Mouse (Mus musculus): Measurements from ENCODE around the gene Fcer1a.
"Not testable (repeated sequence)": the region's sequence is repeated elsewhere in the genome, so short reads cannot be mapped to it uniquely, and the experiment has no call there.

The Fcer1a gene

DNA sequence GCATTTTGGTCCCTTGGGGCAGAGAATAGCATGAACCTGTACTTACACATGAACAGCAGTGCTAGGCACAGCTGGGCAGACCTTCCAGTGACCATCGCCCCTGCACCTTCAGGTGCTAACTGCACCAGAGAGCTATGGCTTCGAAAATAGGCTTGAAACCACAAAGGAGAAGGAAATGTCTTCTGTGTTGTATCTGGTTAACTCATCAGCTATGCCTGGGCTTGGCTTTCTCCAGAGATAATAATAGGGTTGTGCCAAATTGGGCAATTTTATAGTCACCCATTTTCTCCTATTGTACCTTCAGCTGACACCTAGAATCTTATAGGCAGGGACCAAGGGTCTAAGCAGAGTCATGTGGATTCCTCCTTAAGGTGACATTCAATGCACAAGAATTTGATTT, at the start of gene Fcer1a:
Gene Fcer1a (minus strand): TSS at position 134 of the 400 bp plus-strand sequence.
- no peak for DNase-seq

DNA sequence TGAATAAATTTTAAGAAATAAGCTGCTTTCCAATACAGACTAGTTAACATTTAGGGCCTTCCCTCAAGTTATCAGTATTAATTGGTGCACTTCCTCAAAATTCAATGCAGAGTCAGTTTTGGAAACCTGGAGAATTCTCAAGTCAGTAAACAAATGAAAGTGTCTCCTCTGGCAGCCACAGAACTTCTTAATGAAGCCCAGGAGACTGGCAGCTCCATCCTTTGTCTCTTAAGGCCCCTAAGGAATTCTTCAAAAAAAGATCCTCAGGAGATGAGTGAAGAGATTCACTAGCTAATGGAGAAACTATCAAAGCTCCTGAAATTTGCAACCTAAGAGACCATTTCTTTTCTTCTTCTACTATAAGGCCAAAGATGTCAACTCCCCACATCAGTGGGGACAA, 38.7 kb upstream of the Fcer1a start, which contains the start of gene Olfr418:
Gene Olfr418 (plus strand): TSS at position 301 of the 400 bp plus-strand sequence.
- DNase-seq, result no peak

DNA sequence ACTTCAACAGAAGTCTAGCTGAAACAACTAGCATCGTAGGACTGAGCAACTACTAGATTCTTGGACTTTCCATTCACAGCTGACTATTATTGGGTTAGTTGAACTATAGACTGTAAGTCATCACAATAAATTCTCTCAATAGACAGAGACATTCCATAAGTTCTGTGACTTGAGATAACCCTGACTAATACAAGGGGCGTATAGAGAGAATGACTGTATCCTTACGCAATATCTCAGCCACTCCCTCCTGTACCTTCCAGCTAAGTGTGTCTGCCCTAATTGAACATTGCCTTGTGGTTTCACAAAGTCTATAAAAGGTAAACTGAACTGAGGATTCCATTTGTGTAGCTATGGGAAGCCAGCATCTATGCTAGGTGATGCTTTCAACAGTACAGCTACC, 22.9 kb upstream of the Fcer1a start:
- no peak for DNase-seq

DNA sequence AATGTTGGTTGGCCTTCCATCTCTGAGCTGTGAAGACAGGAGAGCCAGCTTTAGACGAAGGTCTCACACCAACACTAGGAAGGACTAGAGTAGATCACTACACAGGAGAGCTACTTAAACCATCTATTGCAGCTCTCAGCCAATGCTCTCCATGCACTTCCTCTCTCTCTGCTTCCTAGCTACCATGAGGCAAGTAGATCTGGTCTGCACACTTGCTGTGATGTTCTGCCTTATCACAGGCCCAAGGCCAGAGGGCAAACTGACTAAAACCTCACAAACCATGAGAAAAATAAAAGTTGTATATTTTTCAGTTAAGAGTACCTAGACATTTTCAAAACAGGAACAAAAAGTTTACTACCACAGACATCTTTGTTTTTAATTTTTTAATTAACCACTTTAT, 10.0 kb upstream of the Fcer1a start:
- DNase-seq, result not testable (repeated sequence)

DNA sequence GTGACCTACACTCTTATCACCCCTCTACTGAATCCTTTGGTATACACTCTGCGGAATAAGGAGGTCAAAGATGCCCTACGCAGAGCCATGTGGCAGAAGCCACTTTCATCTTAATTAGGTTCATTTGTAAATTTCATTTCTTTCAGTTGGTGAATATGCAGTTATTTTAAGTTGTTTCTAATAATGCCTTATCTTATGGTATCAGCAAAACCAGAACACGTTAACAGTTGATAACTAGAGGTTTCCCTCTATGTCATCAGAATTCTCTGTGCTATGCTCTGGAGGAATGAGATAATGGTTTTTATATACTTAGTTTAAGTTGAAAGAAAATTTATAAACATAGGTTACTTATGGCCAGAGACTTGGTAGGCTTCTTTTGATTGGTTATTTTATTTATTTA, 10.5 kb downstream of the Fcer1a start:
- DNase-seq, result no peak

DNA sequence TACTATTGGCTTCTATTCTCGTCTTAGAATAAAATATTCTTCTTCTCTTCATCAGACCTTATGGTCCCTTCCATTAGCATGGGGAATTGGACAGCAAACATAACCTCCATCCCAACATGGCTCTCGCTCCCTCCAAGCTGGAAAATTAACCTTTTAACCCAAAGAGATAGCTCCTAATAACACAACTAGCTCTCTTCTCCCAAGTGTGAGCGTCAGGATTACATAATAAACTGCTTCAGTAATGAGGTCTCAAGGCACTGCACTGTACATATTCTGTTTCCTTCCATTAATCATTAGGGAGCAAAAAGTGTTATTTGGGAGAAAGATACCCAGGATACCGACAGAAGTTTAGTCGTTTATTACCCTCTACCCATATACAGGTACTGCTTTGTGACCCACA, 14.9 kb downstream of the Fcer1a start, which contains the start of gene Olfr1404:
Gene Olfr1404 (plus strand): TSS at position 301 of the 400 bp plus-strand sequence.
- no peak for DNase-seq

DNA sequence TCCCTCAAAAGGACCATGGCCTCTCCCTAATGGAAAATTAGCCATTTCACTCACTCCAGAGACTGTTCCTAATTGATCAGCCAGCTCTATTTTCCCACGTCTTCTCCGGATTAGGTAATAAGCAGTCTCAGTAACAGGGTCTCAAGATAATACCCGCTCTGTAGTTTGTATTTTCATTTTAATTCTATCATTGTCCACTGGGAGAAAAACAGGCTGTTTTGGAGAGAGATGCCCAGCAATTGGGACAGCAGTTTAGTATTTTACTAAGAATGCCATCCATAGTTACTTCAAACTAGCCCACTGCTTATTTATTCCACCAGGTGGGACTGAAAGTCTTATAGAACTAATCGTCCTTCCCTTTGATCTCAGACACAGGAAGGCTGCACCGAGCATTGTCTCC, 29.5 kb downstream of the Fcer1a start, which contains the start of gene Olfr218:
Gene Olfr218 (plus strand): TSS at position 301 of the 400 bp plus-strand sequence.
- no peak for DNase-seq

DNA sequence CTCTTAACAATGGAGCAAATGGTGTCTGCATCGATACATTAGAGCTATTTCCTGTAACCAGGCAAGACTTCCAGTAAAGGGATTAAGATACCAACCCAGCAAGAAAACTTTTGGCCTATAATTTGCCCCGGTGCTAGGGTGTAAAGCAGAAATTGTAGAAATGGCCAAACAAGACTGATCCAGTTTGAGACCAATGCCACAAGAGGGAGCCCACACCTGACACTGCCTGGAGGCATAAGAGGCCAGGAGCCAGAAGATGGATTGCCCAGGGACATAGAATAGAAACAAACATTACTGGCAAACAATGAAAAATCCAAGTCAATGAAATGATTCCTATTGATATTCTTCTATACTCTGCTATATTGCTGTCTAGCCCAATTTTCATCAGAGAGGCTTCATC, 30.7 kb downstream of the Fcer1a start:
- DNase-seq, result no peak

DNA sequence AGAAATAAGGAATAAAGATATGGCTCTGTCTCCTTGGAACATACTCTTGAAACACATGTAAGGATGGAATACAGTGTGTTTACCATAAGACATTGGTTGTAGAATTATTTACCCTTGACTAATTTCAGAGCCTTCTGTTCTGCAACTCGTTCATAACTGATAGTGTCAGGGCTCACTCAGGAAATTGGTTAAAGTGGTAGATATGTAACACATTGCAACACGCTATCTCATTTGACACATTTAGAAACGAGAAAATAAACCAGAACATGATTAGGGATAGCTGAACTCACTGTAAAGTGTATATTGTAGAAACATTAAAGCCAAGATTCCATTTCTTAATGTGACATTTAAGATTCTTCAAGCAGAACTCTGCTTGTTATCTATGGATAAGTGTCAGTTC, 35.0 kb downstream of the Fcer1a start:
- no peak for DNase-seq

DNA sequence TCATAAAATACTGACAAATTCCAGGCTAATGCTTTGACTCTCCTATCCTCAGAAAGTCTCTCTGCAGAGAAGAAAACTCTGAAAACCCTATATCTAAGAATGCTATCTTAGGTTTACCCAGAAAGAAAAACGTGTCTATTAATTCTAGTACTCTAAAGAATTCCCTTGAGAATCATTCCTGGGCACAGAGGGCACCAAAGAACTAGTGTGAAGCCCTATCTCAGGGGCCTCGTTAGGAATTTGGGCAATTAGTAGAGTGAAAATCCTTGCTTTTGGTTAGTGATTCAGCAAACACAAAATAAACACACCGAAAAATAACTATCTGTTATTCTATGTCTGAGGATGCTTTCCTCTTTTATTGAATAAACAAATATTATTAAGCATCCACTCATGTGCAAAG, 36.5 kb downstream of the Fcer1a start, which contains the start of gene Olfr1406:
Gene Olfr1406 (minus strand): TSS at position 101 of the 400 bp plus-strand sequence.
- no peak for DNase-seq

DNA sequence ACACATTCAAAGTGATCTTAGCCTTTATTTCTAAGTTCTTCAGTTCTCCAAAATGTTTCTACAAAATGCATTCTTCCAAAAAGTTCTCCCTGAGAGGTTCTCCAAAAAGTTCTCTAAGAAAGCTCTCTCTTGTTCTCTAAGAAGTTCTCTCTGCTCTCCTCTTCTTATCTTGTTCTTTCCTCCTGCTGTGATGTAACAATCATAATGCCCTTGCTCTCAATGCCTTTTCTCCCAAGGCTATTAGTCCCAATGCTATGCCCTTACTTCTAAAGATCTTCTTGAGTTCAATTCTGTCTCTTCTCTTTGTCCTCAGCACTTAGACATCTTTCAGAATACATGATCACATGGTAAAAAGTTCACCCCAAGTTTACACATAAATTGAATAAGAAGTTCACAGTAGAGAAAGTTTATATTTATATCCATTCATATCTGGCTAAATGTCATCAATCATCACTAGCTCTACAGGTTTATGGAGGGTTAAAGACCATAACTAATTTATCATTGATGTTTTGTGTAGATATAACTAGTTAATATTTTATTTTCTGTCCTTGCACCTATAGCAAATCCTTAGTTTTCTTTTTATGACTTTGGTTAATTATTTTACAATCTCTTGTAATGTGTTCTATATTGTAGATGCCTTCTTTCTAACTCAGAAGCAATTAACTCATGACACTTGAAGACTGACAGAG, 52.7 kb downstream of the Fcer1a start:
- DNase-seq, result no peak

Data from cerebellum, adult 8-10 months (tissue).